Mouse (Mus musculus): ENCODE measurements at regions not wholly inside any gene's neighbourhood (a gene's known extent, or its start where the extent isn't known, plus 50 kb on each side); places are given as distances from the start of the nearest gene placed in this dataset.

GRCm38 (mm10) chr14:102925769-102926443, 56.5 kb downstream of the Kctd12 start:
- DNase-seq (ENCODE audit: low read depth) = no peak

- no peak for DNase-seq (ENCODE audit: low read depth)
Measured at GRCm38 (mm10) chr14:102924674-102925073, 57.8 kb downstream of the Kctd12 start.

- no peak for DNase-seq (ENCODE audit: low read depth)
Measured at GRCm38 (mm10) chr14:102922496-102922993, 59.9 kb downstream of the Kctd12 start.

GRCm38 (mm10) chr14:102920415-102920814, 62.0 kb downstream of the Kctd12 start:
- DNase-seq (ENCODE audit: low read depth) = no peak

GRCm38 (mm10) chr14:102919261-102919801, 63.1 kb downstream of the Kctd12 start:
- DNase-seq (ENCODE audit: low read depth) = no peak

GRCm38 (mm10) chr14:102917929-102918328, 64.5 kb downstream of the Kctd12 start:
- no peak for DNase-seq (ENCODE audit: low read depth)

- no peak for DNase-seq (ENCODE audit: low read depth)
Measured at GRCm38 (mm10) chr14:102915918-102916317, 66.5 kb downstream of the Kctd12 start.

GRCm38 (mm10) chr14:102911582-102911981, 70.9 kb downstream of the Kctd12 start:
- DNase-seq (ENCODE audit: low read depth) = no peak

- DNase-seq (ENCODE audit: low read depth) = no peak
Measured at GRCm38 (mm10) chr14:102908990-102909389, 73.4 kb downstream of the Kctd12 start.

GRCm38 (mm10) chr14:102907411-102908103, 74.9 kb downstream of the Kctd12 start:
- no peak for DNase-seq (ENCODE audit: low read depth)

GRCm38 (mm10) chr14:102906826-102907225, 75.6 kb downstream of the Kctd12 start:
- no peak for DNase-seq (ENCODE audit: low read depth)

- no peak for DNase-seq (ENCODE audit: low read depth)
Measured at GRCm38 (mm10) chr14:102906286-102906685, 76.2 kb downstream of the Kctd12 start.

GRCm38 (mm10) chr14:102902906-102903305, 79.5 kb downstream of the Kctd12 start:
- DNase-seq (ENCODE audit: low read depth) = no peak

GRCm38 (mm10) chr14:102902236-102902635, 80.2 kb downstream of the Kctd12 start:
- DNase-seq (ENCODE audit: low read depth) = no peak

GRCm38 (mm10) chr14:102898445-102898844, 84.0 kb downstream of the Kctd12 start:
- DNase-seq (ENCODE audit: low read depth) = no peak

GRCm38 (mm10) chr14:102897039-102897438, 85.4 kb downstream of the Kctd12 start:
- DNase-seq (ENCODE audit: low read depth) = no peak

- no peak for DNase-seq (ENCODE audit: low read depth)
Measured at GRCm38 (mm10) chr14:102896527-102896926, 85.9 kb downstream of the Kctd12 start.

- DNase-seq (ENCODE audit: low read depth) = no peak
Measured at GRCm38 (mm10) chr14:102893241-102893640, 89.2 kb downstream of the Kctd12 start.

GRCm38 (mm10) chr14:102891552-102891951, 90.9 kb downstream of the Kctd12 start:
- DNase-seq (ENCODE audit: low read depth) = no peak

- no peak for DNase-seq (ENCODE audit: low read depth)
Measured at GRCm38 (mm10) chr14:102885240-102885598, 97.2 kb downstream of the Kctd12 start.

GRCm38 (mm10) chr14:102884539-102885239, 97.7 kb downstream of the Kctd12 start:
- DNase-seq (ENCODE audit: low read depth) = no peak

GRCm38 (mm10) chr14:102883344-102884122, 98.9 kb downstream of the Kctd12 start:
- no peak for DNase-seq (ENCODE audit: low read depth)

All from c-Kit-positive CD71-positive TER-119-negative erythroid progenitor cells, embryonic 14.5 days (primary cell).